30 mouse cellular contexts compared by ENCODE assay signal in the genomic region with DNA sequence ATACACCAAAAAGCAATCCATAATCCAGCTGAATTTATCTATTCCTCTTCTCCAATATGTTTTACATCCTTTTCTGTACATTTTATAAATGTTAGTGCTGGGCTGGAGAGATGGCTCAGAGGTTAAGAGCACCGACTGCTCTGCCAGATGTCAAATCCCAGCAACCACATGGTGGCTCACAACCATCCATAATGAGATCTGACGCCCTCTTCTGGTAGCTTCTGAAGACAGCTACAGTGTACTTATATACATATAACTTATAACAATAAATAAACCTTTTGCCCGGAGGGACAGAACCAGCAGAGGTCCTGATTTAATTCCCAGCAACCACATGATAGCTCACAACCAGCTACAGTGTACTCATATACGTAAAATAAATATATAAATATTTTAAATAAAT. TPM values are rescaled to one million over a fixed set of nuclear protein-coding genes. Genes with fewer than 3 reads are reported as not detected.
DNase-seq lines count a peak whose midpoint lies in the region; ATAC-seq and TF ChIP-seq lines count a peak whose summit lies in the region.
"Had no signal": no experiment of that assay in that cellular context is flagged by ENCODE, and none has a peak within 500 bp of the region (broad histone marks: within the 10 kb centered on the region; RNA-seq: fewer than 3 reads in every experiment).

No protein-coding gene starts in this region.

- no peak for DNase-seq in kidney, postnatal 0 days (ENCODE audit: low spot score)
- peak; percentile 28 for DNase-seq in 3T3-L1 (ENCODE audit: low read depth, low spot score)
- peak; percentile 45 for DNase-seq in induced T-regulatory cell, adult 2 months (ENCODE audit: low read depth)
- DNase-seq in layer of hippocampus, postnatal 10 days (ENCODE audit: low spot score in 2 of 2), result no peak
- no peak for DNase-seq in adrenal gland, postnatal 14 days
- DNase-seq: adrenal gland, adult 8-10 months; cerebellum, adult 8-10 months; cerebellum, postnatal 36 days; gastrocnemius, adult 2 months; heart, postnatal 4 days; kidney, adult 18-20 months; kidney, postnatal 14 days; layer of hippocampus, postnatal 36 days; liver, embryonic 13.5 days; lung, postnatal 14 days; right cerebral cortex, postnatal 14 days; spleen, adult 18-20 months had no signal

- H3K27ac ChIP-seq in kidney, postnatal 0 days, result no peak overlapping the region
- H3K27ac ChIP-seq in kidney, embryonic 16.5 days (ENCODE audit: low read length), result no peak overlapping the region
- H3K27ac ChIP-seq: forebrain, embryonic 13.5 days; gastrocnemius, adult 2 months; heart, embryonic 10.5 days; hindbrain, embryonic 15.5 days; layer of hippocampus, adult 2 months; limb, embryonic 12.5 days; liver, embryonic 13.5 days; midbrain, embryonic 13.5 days had no signal

- no peak overlapping the region for H3K9ac ChIP-seq in kidney, postnatal 0 days (ENCODE audit: low read depth, low read length)
- no peak overlapping the region for H3K9ac ChIP-seq in kidney, embryonic 16.5 days (replicated peaks; ENCODE audit: low read length)
- H3K9ac ChIP-seq: forebrain, embryonic 13.5 days; hindbrain, embryonic 15.5 days; limb, embryonic 12.5 days; liver, embryonic 13.5 days; midbrain, embryonic 13.5 days had no signal

- ATAC-seq in kidney, postnatal 0 days (replicated peaks; ENCODE audit: low FRiP score, low read depth), result no peak
- no peak for ATAC-seq in kidney, embryonic 16.5 days (ENCODE audit: low FRiP score, low TSS enrichment)
- ATAC-seq: forebrain, embryonic 13.5 days; midbrain, embryonic 13.5 days had no signal

- H3K4me2 ChIP-seq in kidney, postnatal 0 days (ENCODE audit: low read length), result no peak overlapping the region
- H3K4me2 ChIP-seq in kidney, embryonic 16.5 days (replicated peaks; ENCODE audit: low read depth, low read length), result no peak overlapping the region
- H3K4me2 ChIP-seq: forebrain, embryonic 13.5 days; hindbrain, embryonic 15.5 days; limb, embryonic 12.5 days; liver, embryonic 13.5 days; midbrain, embryonic 13.5 days had no signal

- peak; percentile 30 for TF ChIP-seq CTCF in kidney, postnatal 0 days (IDR thresholded peaks at IDR 0.05; ENCODE audit: low read depth)
- TF ChIP-seq CTCF in E14TG2a.4 (conservative IDR thresholded peaks at IDR 0.05; ENCODE audit: low read length), result 0 out of 2 replicates have a peak, but pooled peaks have one; percentile 16

- no peaks in the 10 kb centered on the region for H3K4me1 ChIP-seq in kidney, postnatal 0 days (replicated peaks; ENCODE audit: insufficient read depth, low read length)
- peaks cover 8% of the 10 kb centered on the region; the same call in 1 of the 2 replicates for H3K4me1 ChIP-seq in kidney, embryonic 16.5 days (ENCODE audit: insufficient read depth, low read length)
- H3K4me1 ChIP-seq in E14TG2a.4 (replicated peaks; ENCODE audit: low read depth, low read length), result peaks cover 25% of the 10 kb centered on the region

- WGBS in kidney, postnatal 0 days, result 76% methylated on average over 4 of the region's 4 CpGs
- 82% methylated on average over 4 of the region's 4 CpGs for WGBS in kidney, embryonic 16.5 days

- H3K9me3 ChIP-seq in kidney, postnatal 0 days (replicated peaks; ENCODE audit: low read length), result no peaks in the 10 kb centered on the region
- H3K9me3 ChIP-seq in kidney, embryonic 16.5 days (ENCODE audit: low read length), result no peaks in the 10 kb centered on the region
- no peaks in the 10 kb centered on the region for H3K9me3 ChIP-seq in E14TG2a.4 (ENCODE audit: low read length)
- H3K9me3 ChIP-seq: forebrain, embryonic 13.5 days; heart, embryonic 10.5 days; hindbrain, embryonic 15.5 days; limb, embryonic 12.5 days; liver, embryonic 13.5 days; midbrain, embryonic 13.5 days had no signal

- H3K36me3 ChIP-seq in kidney, postnatal 0 days (ENCODE audit: insufficient read depth, low read length), result no peaks in the 10 kb centered on the region
- no peaks in the 10 kb centered on the region for H3K36me3 ChIP-seq in kidney, embryonic 16.5 days (ENCODE audit: insufficient read depth, low read length)
- no peaks in the 10 kb centered on the region for H3K36me3 ChIP-seq in E14TG2a.4 (ENCODE audit: insufficient read depth, low read length)
- H3K36me3 ChIP-seq: heart, embryonic 10.5 days; hindbrain, embryonic 15.5 days; limb, embryonic 12.5 days; liver, embryonic 13.5 days; midbrain, embryonic 13.5 days had no signal

- no peak overlapping the region for H3K4me3 ChIP-seq in kidney, postnatal 0 days (replicated peaks; ENCODE audit: low read depth, low read length)
- no peak overlapping the region for H3K4me3 ChIP-seq in kidney, embryonic 16.5 days (ENCODE audit: low read length)
- H3K4me3 ChIP-seq in E14TG2a.4 (replicated peaks; ENCODE audit: low read length), result no peak overlapping the region
- H3K4me3 ChIP-seq: forebrain, embryonic 13.5 days; gastrocnemius, adult 2 months; heart, embryonic 10.5 days; hindbrain, embryonic 15.5 days; layer of hippocampus, adult 2 months; limb, embryonic 12.5 days; liver, embryonic 13.5 days; midbrain, embryonic 13.5 days had no signal

- H3K27me3 ChIP-seq in kidney, postnatal 0 days (ENCODE audit: insufficient read depth, low read length), result no peaks in the 10 kb centered on the region
- H3K27me3 ChIP-seq in kidney, embryonic 16.5 days (ENCODE audit: insufficient read depth, low read length), result no peaks in the 10 kb centered on the region
- 0 out of 2 replicates have a peak, but pooled peaks cover 3% of the 10 kb centered on the region for H3K27me3 ChIP-seq in E14TG2a.4 (ENCODE audit: insufficient read depth, low read length)
- H3K27me3 ChIP-seq: forebrain, embryonic 13.5 days; hindbrain, embryonic 15.5 days; liver, embryonic 13.5 days; midbrain, embryonic 13.5 days had no signal

RNA-seq across cellular contexts. Expression of gene Letmd1, which starts 20.3 kb away (rescaled TPM):
- polyA plus RNA-seq in kidney, postnatal 0 days (2015; fragmentation: Nextera tagmentation; extraction: Ambion mirVana), result 21.3 and 22.4 TPM in 2 replicates
- 31.8 and 33.1 TPM in 2 replicates for polyA plus RNA-seq in kidney, embryonic 16.5 days (2015; fragmentation: Nextera tagmentation; extraction: Ambion mirVana)
- total RNA-seq in layer of hippocampus, postnatal 10 days (2021), result 10 to 100 TPM; 67.8 to 79.1 TPM
- 287 and 307 TPM in 2 replicates for total RNA-seq in adrenal gland, postnatal 14 days (2021)

RNA-seq across cellular contexts. Expression of gene Slc11a2, which starts 23.7 kb away (rescaled TPM):
- polyA plus RNA-seq in kidney, postnatal 0 days (2015; fragmentation: Nextera tagmentation; extraction: Ambion mirVana), result 28.1 and 33.2 TPM in 2 replicates
- polyA plus RNA-seq in kidney, embryonic 16.5 days (2015; fragmentation: Nextera tagmentation; extraction: Ambion mirVana), result 36.8 and 37.4 TPM in 2 replicates
- 10 to 100 TPM; 55.5 to 61.9 TPM for total RNA-seq in layer of hippocampus, postnatal 10 days (2021)
- 95.8 and 102 TPM in 2 replicates for total RNA-seq in adrenal gland, postnatal 14 days (2021)

RNA-seq across cellular contexts. Expression of gene Gm5475, which starts 26.6 kb away (rescaled TPM):
- 1.3 and 1.5 TPM in 2 replicates for polyA plus RNA-seq in kidney, postnatal 0 days (2015; fragmentation: Nextera tagmentation; extraction: Ambion mirVana)
- 0.19 and 0.22 TPM in 2 replicates for polyA plus RNA-seq in kidney, embryonic 16.5 days (2015; fragmentation: Nextera tagmentation; extraction: Ambion mirVana)
- under 1 TPM; 0.14 to 0.16 TPM for total RNA-seq in layer of hippocampus, postnatal 10 days (2021)
- total RNA-seq in adrenal gland, postnatal 14 days (2021), result 0.19 TPM in 2 replicates
- total RNA-seq: gastrocnemius, adult 2 months; gastrocnemius, postnatal 4 days; heart, postnatal 4 days; layer of hippocampus, adult 2 months; layer of hippocampus, postnatal 36 days; megakaryocyte, adult 5-6 weeks had no signal
- polyA plus RNA-seq: embryonic facial prominence, embryonic 14.5 days; forebrain, embryonic 13.5 days; heart, embryonic 10.5 days; heart, embryonic 16.5 days; liver, embryonic 13.5 days; urinary bladder, adult 2 months had no signal

RNA-seq across cellular contexts. Expression of gene Csrnp2, which starts 46.7 kb away (rescaled TPM):
- polyA plus RNA-seq in kidney, postnatal 0 days (2015; fragmentation: Nextera tagmentation; extraction: Ambion mirVana), result 10.4 and 10.9 TPM in 2 replicates
- 15.3 and 16.4 TPM in 2 replicates for polyA plus RNA-seq in kidney, embryonic 16.5 days (2015; fragmentation: Nextera tagmentation; extraction: Ambion mirVana)
- 10 to 100 TPM; 34.5 to 34.7 TPM for total RNA-seq in layer of hippocampus, postnatal 10 days (2021)
- total RNA-seq in adrenal gland, postnatal 14 days (2021), result 5.8 and 6.1 TPM in 2 replicates

Comparison
In these comparisons a context has a peak if more than half of its experiments do, and no peak if none do; other contexts are left out.
1. DNase-seq: peak in 3T3-L1 (single experiment) and induced T-regulatory cell, adult 2 months (single experiment); none in kidney, postnatal 0 days (single experiment), layer of hippocampus, postnatal 10 days (0 of 2) and adrenal gland, postnatal 14 days (single experiment).